Mouse (Mus musculus) layer of hippocampus, postnatal 14 days (tissue): ENCODE measurements around the gene Cela3b. TPM values are rescaled to one million over a fixed set of nuclear protein-coding genes. Genes with fewer than 3 reads are reported as not detected.
"Not testable (repeated sequence)": the region's sequence is repeated elsewhere in the genome, so short reads cannot be mapped to it uniquely, and the experiment has no call there.

Experiments used
- DNase-seq, 2 experiments: peaks; one replicate each; pipeline ENCODE4 v3.0.0; 2021 to 2022; ENCODE audit warnings: low spot score in 2 of 2, mixed read lengths in 1 of 2
- total RNA-seq, 2 experiments: library from RNA; stranded (reverse); gene quantifications; 2 replicates each; pipeline ENCODE4 v1.2.3; 2021

Cela3b gene
- total RNA-seq, 2 experiments from 2014 or later = not detected

DNA sequence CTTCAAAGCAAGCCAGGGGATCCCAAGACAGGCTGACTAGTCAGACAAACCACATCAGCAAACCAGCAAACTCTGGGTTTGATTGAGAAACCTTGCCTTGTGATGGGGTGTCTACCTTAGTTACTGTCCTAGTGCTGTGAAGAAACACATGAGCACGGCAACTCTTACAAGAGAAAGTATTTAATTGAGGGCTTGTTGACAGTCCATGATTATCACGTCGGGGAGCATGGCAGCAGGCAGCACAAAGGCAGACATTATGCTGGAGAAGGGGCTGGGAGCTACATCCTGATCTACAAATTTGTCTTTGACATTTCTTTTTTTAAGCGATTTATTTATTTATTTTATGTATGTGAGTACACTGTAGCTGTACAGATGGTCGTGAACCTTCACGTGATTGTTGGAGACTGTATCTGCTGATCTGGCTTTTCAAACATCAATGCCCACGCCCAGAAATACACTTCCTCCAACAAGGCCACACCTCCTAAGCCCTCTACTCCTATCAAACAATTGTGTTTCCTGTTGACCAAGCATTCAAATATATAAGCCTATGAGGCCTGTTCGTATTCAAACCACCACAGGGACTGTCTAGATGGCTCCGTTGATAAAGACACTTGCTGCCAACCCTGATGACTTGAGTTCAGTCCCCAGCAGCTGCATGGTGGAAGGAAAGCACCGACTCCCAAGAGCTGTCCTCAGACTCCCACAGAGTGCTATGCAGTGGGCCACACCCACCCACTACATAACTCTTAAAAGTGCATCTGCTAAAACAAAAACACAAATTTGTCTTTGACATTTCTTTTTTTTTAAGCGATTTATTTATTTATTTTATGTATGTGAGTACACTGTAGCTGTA lies 12.4 kb downstream of the Cela3b start:
- no peak for DNase-seq

DNA sequence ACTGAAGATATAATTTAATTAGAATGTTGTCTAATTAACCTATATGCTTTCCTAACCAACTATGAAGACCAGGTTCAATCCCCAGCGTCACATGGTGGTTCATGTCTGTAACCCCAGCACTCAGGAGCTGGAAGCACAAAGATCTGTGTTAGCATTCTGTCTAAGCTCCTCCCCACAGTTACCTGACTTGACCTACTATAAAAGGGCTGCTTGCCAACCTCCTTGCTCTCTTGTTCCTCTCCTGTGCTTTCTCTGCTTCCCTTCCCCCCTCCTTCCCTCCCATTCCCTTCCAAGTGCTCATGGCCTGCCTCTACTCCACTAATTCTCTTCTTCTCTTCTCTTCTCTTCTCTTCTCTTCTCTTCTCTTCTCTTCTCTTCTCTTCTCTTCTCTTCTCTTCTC lies 15.4 kb downstream of the Cela3b start:
- DNase-seq = no peak

DNA sequence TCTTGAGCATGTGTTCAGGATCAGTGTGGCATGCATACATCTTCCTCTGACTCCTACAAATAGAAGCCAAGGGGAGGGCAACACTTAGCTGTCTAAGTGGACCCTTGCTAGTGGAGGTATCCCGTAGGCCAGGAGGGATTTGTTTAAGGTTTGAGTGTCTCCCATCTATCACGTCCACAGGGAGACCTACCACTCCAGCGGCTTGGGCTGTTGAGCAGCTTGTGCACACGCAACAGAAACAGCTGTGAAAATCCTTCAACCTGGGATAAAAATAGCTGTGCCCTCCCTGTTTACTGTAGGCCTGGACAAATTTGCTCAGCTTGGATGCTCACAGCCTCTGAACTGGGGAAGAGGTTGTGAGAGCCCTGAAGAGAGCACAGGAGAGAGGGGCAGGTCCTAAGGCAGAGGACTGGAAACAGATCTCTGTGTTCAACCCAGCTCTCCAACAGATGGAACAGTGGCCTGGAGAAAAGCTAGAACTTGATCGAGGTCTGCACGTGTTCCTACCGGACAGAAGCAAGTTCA lies 18.1 kb downstream of the Cela3b start:
- DNase-seq = not testable (repeated sequence)

DNA sequence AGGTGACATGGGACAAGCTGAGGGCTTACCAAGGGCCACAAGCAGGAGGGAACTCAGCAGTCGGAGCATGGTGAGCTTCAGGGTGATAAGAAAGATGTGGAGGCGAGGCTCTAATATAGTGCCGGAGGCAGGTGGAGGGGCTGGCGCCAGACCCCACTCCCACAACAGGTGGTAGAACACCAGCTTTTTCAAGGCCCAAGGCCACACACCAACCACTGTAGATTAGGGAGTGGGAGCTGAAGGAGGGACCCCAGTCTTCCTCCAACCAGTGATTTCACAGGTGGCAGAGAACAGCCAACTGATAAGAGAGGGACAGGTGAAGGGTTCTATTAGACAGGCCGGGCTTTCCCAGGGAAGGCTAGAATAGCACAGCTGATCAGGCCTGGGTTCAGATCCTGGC lies 20.6 kb downstream of the Cela3b start, which contains the start of gene Cela3a:
Gene Cela3a, minus strand, starts transcription at position 101 of the 400 bp plus-strand sequence.
- DNase-seq = no peak

DNA sequence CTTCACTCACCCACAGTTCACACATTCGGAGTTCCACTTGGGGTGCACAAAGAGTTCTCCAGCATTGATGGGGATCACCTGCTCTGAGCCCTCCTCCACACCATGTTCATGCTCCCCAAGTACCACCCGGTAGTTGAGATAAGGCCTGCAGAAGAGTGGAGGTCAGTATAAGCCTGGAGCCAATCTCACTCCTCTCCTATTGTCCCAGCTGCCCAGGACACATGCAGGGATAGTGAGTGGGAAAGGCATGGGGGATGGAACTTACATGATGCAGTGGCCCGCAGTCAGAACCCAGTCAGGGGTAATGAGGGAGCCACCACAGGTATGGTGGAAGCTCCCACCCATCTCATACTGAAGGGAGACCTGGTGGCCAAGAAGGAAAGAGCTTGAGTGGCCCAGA lies 24.8 kb downstream of the Cela3b start:
- DNase-seq = no peak

DNA sequence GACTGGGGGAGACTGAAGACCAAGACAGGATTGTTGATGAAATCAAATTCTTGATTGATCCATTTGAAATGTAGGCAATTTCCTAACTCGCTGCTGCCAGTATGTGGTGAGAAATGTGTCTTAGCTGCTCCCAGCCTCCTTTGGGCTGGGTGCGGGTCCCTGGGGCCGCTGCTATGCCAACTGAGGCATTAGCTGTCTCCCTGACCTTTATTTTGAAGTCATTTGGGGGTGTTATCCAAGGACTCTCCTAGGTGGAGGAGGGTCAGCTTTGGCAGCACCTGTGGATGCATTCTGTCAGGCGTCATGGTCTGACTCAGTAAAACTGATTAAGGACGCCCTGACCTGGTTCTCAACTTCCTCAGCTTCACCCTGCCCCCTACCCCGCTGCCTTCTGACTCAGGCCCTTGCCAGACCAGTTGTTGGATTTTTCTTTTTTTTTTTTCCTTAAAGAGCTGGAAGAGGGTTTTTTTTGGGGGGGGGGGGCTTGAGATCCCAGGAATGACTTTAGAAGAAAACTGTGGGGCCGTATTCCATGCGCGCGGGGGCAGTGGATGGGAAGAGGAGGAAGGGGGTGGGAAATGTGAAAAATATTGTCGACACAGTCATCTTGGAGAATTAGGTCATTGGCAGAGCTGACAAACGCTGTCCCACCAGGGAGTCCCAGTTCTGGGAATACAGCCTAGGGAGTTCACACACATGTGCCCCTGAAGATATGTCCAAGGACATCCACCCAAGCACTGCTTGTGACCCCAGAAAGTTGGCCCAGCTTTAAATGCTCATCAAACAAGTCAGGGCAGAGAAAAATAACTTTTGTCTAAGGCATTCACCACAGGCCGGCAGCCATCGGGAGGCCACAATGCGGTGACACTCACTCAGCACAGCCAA lies 33.5 kb downstream of the Cela3b start:
- no peak for DNase-seq

DNA sequence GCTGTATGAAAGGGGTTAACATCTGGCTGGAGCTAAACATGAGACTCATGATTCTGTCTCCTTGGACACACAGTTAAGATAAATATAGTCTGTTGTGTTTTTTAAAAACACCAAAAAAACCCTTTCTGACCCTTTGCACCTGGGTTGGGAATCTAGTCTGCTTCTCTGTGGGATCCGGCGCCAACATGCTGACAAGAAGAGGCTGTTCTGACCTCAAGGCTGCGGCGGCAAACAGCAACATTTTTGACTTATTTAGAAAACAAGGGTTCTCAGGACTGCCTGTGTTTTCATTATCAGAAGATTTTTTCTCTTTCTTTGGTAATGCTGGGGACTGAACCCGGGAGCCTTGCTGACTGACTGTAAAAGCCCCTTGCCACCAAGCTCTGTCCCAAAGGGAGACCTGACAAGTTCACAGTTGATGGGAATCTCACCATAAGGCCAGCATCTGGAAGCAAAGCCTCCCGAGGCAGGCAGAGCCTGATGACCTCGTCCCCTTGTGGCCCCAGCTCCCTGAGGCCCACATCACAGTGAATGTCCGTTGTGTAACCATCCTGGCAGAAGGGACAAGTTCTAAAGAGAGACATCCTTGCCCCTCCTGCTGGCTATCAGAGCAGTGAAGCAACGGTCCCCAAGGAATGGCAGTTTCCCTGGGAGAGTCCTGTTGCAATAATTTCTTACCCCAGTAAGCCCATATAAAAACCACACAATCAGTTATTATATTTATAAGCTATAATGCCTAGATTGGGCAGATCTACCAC lies 36.8 kb downstream of the Cela3b start:
- no peak for DNase-seq

DNA sequence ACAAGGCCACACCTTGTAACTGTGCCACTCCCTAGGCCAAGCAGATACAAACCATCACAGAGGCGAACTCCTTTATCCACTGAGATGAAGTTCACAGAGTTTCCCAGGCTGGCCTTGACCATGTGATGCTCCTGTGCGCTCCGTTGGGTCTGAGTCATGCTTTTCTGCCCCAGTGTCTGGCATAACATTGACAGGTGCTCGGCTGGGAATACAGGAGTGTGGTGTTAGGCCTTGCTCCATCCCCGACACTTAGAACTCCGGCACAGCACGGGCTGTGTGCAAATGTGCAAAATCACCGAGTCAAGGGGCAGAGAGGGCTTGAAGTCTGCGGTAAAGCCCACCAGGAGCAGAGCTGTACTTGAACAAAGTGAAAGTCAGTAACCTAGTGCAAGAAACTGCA lies 37.5 kb downstream of the Cela3b start:
- no peak for DNase-seq

DNA sequence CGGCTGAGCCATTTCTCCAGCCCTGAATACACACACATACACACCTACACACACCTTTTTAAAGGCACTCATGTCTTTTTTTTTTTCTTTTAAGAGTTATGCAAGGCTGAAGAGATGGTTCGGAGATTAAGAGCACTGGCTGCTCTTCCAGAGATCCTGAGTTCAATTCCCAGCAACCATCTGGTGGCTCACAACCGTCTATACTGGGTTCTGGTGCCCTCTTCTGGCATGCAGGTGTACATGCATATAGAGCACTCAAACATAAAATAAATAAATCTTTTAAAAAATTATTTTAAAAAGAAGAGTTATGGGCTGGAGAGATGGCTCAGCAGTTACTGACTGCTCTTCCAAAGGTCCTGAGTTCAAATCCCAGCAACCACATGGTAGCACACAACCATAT lies 39.1 kb downstream of the Cela3b start:
- DNase-seq = no peak

DNA sequence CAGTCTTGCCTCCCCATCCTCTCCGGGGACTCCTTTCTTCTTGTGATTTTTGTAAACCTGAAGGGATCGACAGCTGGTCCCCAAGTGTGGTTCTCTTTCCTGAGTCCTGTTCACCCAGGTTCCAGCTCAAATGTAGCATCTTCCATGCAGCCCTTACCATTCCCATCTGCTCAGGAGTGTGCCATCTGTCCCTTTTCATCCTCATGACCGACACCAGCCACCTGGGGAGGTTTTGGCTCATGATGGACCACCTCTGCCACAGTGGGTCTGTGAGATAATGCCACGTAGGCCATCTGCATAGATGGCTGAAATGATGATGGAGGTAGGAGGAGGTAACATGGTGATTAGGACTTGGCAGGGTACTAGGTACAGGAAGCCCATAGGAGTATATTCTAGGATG lies 40.1 kb downstream of the Cela3b start:
- no peak for DNase-seq

DNA sequence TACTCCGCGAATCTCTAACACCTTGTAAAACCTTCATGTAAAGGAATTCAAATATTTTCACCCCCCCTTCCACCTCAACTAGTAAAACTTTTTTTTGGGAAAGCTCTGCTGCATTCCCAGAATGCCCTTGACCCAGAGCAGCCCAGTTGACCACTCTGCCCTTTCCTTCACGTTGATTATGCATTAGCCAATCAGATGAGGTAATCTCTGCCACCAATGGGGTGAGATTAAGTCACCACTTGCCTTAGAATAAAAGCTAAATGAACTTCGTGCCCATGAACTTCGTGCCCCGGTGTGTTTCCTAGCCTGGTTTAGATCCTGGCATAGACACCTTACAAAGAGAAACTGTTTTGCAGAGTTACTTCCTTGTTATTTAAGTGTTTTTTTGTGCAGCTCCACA lies 41.4 kb downstream of the Cela3b start:
- no peak for DNase-seq

DNA sequence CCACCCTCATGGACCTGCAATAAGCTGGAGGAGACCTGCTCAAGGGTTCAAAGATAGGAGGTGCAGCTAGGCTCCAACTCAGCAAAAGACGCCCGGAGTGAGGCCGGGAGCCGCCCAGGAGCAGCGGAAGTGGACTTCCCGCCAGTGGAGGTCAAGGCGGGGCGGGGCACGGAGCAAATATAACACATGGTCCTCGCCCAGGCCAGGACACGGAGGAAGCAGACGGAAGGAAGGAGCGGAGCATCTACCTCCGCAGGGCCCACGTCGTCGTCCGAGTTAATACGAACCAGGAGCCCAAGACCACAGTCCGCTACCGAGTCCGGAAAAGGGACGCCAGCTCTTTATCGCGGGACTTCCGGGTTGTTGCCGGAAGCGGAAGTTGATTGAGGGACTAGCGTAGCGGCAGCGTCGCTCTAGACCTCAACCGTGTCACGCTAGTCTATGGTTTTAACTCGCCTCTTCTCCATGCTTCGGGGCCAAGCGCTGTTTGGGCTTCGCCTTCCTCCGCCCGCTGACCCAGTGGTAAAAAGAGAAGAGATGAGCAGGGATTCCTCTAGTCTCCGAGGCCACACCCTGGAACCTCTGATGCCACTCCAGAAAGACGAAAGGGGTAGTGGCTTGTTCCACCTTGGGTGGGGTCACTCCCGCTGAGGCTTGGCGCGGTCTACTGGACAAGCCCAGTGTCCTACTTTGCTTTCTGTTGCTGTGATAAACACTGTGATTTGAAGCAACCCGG lies 42.1 kb downstream of the Cela3b start:
- peak; percentile 88 to 91 for DNase-seq

DNA sequence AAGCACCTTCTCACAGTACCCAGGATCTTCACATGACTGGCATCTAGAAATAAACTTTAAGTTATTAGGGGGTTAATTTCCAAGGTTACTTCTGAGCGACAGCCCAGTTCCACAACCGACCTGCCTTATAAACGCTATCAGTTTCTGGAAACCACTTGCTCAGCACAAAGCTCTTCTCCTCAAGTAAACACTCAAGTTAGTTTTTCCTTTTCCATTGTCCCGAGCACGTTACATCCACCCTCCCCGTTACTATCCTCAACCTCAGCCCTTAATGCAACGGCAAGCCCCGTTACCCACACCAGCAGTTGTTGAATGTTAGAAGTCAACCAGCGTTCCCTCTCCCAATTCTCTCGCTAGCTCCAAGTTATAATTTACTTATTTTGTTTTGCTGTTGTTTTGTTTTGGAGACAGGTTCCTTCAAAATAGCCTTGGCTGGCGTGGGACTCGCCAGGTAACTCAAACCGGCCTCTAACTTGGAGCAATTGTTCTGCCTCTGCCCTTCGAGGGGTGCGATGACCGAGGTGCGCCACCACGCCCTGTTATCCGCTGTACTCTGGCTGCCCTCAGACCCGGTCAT lies 42.8 kb downstream of the Cela3b start:
- DNase-seq = no peak

DNA sequence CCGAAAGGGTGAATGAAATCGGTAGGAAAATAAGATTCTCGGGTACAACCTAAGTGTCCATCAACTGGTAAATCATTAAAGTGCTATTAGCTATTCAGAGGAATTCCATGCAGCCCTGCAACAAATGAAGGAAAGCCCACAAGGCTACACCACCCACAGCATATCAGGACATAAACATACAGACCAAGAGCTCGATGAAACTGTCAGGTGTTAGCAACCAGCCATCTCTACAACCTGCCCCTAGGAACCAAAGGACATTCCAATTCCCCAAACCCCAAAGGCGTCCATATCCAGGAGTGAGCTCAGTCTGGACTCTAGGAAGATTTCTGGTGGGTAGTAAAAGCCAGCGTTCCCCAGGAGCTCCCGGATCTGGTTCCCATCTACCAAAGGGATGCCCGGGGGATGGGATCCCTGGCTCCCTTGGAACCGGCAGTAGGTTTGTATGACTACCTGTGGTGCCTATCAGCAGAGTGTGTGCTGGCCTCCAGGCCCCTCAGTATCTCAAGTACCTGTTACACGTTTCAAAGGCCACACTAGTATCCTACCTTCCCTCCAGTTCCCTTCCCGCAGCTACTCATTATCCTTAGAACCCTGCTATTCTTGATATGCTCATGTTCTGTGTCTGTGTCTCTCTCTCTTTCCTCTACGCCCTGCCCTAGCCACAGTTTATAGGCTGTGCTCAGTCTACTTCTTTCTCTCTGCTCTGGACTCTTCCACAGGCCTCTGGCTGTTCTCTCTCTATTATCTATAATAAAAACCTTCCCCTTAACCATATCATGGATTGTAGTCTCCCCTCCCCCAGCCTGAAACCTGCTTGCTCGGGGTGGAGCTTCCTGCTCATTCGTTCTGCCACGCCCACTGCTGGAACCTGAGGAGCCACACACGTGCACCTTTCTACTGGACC lies 49.4 kb downstream of the Cela3b start:
- DNase-seq = no peak

DNA sequence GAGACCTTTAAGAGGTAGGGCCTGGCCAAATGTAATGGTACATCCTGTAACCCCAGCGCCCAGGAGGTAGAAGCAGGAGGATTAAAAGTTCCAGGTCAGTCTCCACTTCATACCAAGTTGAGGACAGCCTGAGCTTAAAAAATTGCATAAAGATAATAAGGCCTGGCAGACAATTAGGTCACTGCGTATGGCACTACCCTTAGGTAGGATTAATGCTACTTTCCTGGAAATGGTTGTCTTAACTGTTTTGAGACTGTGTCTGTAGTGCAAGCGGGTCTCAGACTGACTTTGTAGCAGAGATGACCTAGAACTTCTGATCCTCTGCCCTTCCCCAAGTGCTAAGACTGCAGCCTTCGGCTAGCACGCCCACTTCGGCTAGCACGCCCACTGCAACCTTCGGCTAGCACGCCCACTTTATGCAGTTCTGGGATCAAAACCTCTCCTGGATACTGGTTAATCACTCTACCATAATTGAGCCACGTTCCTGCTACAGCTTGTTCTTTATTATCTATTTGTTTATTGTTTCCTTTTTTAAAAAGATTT lies 50.6 kb downstream of the Cela3b start:
- DNase-seq = no peak

DNA sequence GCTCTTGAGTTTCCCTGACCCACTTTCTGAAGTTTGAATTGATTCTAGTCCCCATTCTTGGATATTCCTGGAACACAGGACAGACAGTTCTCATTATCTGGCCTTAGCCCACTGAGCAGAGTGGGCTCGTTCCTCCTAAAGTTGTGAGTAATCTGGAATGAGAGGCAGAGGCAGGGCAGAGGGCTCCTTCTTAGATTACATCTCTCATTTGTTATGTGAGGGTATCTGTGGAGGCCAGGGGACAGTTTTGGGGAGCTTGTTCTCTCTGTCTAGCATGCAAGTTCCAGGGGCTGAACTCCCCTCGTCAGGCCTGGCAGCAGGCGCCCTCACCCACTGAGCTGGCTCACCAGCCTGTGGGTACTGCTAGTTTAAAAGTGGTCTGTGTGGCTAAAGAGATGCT lies 51.3 kb downstream of the Cela3b start:
- no peak for DNase-seq

DNA sequence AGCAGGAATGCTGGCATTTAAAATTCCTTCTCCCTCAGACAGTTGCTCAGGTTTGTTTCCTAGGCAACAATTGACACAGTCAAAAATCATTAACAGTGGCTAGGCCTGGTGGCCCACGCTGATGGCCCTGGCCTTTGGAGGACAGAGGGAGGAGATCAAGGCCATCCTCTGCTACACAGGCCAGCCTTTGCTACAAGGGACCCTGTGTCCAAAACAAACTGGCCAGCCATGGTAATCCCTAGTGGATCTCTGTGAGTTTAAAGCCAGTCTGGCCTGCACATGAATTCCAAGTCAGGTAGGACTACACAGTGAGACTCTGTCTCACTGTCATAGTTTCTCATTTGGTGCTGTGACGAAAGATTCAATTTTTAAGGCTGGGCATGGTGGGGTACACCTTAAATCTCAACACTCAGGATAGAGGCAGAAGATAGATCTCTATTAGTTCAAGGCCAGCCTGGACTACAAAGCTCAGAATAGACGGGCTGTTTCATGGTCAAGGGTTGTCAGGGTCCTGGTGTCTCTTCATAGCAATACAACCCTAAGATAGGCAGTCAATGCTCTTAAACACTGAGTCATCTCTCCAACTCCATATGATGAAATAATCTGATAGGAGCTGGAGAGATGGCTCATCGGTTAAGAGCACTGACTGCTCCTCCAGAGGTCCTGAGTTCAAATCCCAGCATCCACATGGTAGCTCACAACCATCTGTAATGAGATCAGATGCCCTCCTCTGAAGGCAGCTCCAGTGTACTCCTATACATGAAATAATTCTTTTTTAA lies 52.6 kb downstream of the Cela3b start:
- no peak for DNase-seq

DNA sequence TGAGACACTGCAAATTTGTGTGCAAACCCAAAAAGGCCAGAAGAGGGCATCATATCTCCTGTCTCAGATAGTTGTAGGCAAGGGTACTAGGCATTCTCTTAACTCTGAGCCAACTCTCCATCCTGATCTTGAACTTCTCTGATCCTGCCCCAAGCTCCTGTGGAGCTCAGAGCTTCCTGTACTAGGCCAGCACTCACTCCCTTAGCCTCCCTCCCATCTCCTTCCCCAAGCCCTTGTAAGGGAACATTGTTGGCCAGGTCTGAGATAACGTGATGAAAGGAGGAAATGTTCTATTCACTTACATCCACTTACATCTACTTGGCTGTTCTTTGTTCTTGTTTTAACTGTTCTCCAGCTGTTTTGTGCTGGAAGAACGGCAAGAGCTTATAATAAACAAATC lies 53.6 kb downstream of the Cela3b start:
- no peak for DNase-seq
